In genomic region chr15:93002002-93002904, GRCm38 (mm10) we compare ENCODE assay signal across 8 mouse cellular contexts.
DNase-seq lines count a peak whose midpoint lies in the region; ATAC-seq and TF ChIP-seq lines count a peak whose summit lies in the region.

No protein-coding gene starts in this region.

- H3K4me1 ChIP-seq in cerebellum, adult 2 months (ENCODE audit: control insufficient read depth, insufficient read depth, low read length) = no peaks in the 10 kb centered on the region
- peaks cover 19% of the 10 kb centered on the region for H3K4me1 ChIP-seq in intestine, embryonic 14.5 days (replicated peaks; ENCODE audit: control insufficient read depth, insufficient read depth, low read length)
- H3K4me1 ChIP-seq in liver, embryonic 15.5 days (replicated peaks) = peaks cover 16% of the 10 kb centered on the region

- H3K36me3 ChIP-seq in intestine, embryonic 14.5 days (ENCODE audit: control insufficient read depth, insufficient read depth, low read length) = no peaks in the 10 kb centered on the region
- H3K36me3 ChIP-seq in liver, embryonic 15.5 days (replicated peaks) = no peaks in the 10 kb centered on the region

- ATAC-seq in cerebellum, adult (ENCODE audit: insufficient number of reproducible peaks, low FRiP score, low TSS enrichment) = no peak
- ATAC-seq in intestine, embryonic 14.5 days (replicated peaks; ENCODE audit: low FRiP score, low TSS enrichment, low read depth) = 0 out of 2 replicates have a peak, but pooled peaks have one; percentile 30
- ATAC-seq in liver, embryonic 15.5 days (ENCODE audit: insufficient read depth) = no peak

- H3K27ac ChIP-seq in cerebellum, adult 2 months (ENCODE audit: insufficient read depth, low read length) = no peak overlapping the region
- H3K27ac ChIP-seq in intestine, embryonic 14.5 days (ENCODE audit: low read depth) = no peak overlapping the region
- no peak overlapping the region for H3K27ac ChIP-seq in liver, embryonic 15.5 days (replicated peaks)

- 20% methylated on average over 25 of the region's 25 CpGs for WGBS in cerebellum, adult 2 months
- WGBS in intestine, embryonic 14.5 days = 22% methylated on average over 25 of the region's 25 CpGs
- WGBS in liver, embryonic 15.5 days (ENCODE audit: insufficient replicate concordance) = 14% methylated on average over 25 of the region's 25 CpGs

- no peak for TF ChIP-seq CTCF in cerebellum, adult 2 months (IDR thresholded peaks at IDR 0.05; ENCODE audit: borderline replicate concordance, insufficient read depth, low read depth, low read length)

- H3K9me3 ChIP-seq in intestine, embryonic 14.5 days (ENCODE audit: control insufficient read depth, low read length) = no peaks in the 10 kb centered on the region
- no peaks in the 10 kb centered on the region for H3K9me3 ChIP-seq in liver, embryonic 15.5 days (replicated peaks)

- H3K9ac ChIP-seq in intestine, embryonic 14.5 days (ENCODE audit: low read length) = 0 out of 2 replicates have a peak overlapping the region, but pooled peaks have one; percentile 7
- H3K9ac ChIP-seq in liver, embryonic 15.5 days = no peak overlapping the region

- no peak for TF ChIP-seq POLR2A in cerebellum, adult 2 months (IDR thresholded peaks at IDR 0.05; ENCODE audit: borderline replicate concordance, insufficient read depth, low read length)

- no peaks in the 10 kb centered on the region for H3K27me3 ChIP-seq in cerebellum, adult 2 months (ENCODE audit: control insufficient read depth, insufficient read depth, low read length)
- no peaks in the 10 kb centered on the region for H3K27me3 ChIP-seq in intestine, embryonic 14.5 days (replicated peaks; ENCODE audit: control insufficient read depth, insufficient read depth, low read length)
- no peaks in the 10 kb centered on the region for H3K27me3 ChIP-seq in liver, embryonic 15.5 days

- peak overlapping the region; percentile 49 for H3K4me2 ChIP-seq in intestine, embryonic 14.5 days (ENCODE audit: low read length)
- peak overlapping the region; percentile 55 for H3K4me2 ChIP-seq in liver, embryonic 15.5 days

- DNase-seq in cerebellum, adult 2 months = peak; percentile 7
- DNase-seq in adrenal gland, postnatal 14 days = peak; percentile 63
- peak; percentile 32 to 42 for DNase-seq in frontal cortex, postnatal 14 days (ENCODE audit: low spot score in 2 of 2)
- DNase-seq in intestine, embryonic 14.5 days (ENCODE audit: low spot score) = peak; percentile 56
- peak; percentile 45 for DNase-seq in retina, embryonic 14.5 days (ENCODE audit: low spot score)
- no peak for DNase-seq in yolk sac, embryonic 10.5 days (ENCODE audit: low spot score)

- H3K4me3 ChIP-seq in cerebellum, adult 2 months (replicated peaks; ENCODE audit: insufficient read depth, low read depth, low read length) = no peak overlapping the region
- peak overlapping the region; percentile 8 for H3K4me3 ChIP-seq in intestine, embryonic 14.5 days (ENCODE audit: low read depth, low read length)
- peak overlapping the region; percentile 31 for H3K4me3 ChIP-seq in liver, embryonic 15.5 days (replicated peaks)
